Mouse (Mus musculus) liver, postnatal 0 days (tissue): ENCODE measurements around the gene Bpifb9a.

Experiments
- CTCF ChIP-seq: sonication (generic); IDR thresholded peaks from 2 replicates; pipeline ENCODE4 v1.5.1; 2016; ENCODE audit warnings: antibody characterized with exemption, low read depth
- EP300 ChIP-seq: IDR thresholded peaks from 2 replicates; pipeline ENCODE4 v1.6.1; 2016; ENCODE audit warnings: antibody characterized with exemption, low read depth, mild to moderate bottlenecking

- TF ChIP-seq CTCF (no peak), EP300 (no peak)
Measured at GRCm38 (mm10) chr2:154233426-154233825, 24.2 kb upstream of the Bpifb9a start.
